Mouse (Mus musculus) urinary bladder, adult 2 months (tissue): ENCODE measurements at regions not wholly inside any gene's neighbourhood (a gene's known extent, or its start where the extent isn't known, plus 50 kb on each side); places are given as distances from the start of the nearest gene placed in this dataset.

ENCODE experiments used
- DNase-seq: peaks from one replicate; pipeline ENCODE4 v3.0.0; 2022; ENCODE audit warnings: low spot score

DNA sequence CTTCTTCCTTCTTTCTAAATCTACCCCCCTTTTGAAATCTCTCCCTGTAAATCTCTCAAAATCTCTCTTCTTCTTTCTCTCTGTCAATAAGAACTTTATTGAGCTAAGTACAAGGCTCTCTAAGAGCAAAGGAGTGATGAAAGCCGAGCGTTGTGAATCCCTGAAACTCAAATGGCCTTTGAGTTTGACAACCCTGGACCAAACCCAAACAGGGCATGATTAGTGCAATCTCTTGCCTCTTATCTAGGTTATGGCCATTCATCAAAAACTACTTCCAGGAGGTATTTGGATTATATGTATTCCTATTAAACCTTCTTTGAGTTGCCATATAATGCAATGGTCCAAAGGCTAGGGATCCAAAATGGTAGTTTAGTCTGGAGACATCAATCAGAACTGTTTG lies 304.0 kb downstream of the Inhba start:
- no peak for DNase-seq

DNA sequence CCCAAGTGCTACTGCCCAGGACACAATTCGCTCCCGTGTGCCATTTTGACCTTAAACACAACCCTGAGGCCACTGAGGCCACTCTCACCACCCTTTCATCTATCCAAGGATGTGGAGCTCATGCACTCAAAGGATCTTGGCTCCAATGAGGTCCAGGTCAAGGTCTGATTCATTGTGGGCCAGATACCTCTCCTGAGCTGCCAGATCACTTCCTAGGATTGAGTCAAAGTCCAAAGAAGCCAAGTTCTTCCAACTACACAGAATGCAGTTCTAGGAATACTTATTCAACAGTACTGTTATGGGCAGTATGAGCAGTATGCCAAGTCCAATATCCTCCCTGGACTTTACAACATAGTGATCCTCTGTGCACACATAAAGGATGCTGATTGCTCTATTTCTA lies 304.9 kb downstream of the Inhba start:
- no peak for DNase-seq

DNA sequence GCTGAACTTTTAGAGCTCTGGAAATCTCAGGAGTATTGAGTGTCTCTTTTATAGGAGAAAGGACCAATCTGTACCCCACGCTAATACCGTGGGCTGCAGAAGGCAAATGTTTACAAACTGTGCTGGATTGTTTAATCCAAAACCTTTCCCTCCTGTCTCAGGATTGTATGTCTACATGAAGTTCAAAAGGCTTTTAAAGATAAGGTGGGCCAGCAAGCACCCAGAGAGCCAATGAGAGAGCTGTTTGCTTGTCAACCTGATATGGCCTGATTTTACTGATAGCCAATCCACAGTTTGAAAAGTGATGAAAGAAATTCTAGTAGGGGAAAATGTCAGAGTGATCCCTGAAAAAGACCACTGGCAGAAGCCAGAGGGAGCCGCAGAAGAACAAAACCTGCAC lies 305.8 kb downstream of the Inhba start:
- no peak for DNase-seq

DNA sequence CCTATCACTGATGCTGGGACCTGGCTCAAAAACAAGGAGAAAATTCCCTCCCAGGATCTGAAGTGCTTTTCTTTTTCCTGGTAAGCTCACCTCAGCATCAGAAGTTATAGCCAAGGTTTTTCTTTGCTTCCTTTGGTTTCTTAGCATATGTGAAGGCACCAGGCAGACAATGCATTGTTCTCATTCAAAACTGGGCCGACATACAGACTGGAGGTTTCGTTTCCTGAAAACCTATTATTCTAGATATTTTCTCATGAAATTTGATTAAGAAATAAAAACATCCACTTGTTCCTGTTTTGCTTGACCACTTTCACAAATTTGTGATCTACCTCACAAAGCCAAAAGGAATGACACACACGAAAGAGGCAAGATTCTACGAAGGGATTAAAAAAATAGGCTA lies 308.7 kb downstream of the Inhba start:
- DNase-seq: no peak

DNA sequence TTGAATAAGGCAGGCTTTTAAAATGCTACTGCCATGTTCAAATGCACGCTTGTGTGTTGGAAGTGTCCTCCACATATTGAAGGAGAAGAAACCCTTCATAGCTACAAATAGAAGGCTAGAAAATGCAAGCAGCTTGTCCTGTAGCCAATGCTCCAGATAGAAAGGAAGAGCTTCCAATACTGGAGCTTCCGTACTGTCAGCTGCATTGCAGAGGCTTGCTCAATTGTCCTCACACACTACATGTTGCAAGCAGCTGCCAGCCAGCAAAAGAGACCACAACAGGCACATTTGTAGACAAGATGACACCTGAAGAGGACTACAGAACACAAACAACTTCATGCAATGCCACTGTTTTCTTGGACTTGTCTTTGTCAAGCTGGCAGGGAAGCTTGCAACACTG lies 314.0 kb downstream of the Inhba start:
- DNase-seq: no peak

DNA sequence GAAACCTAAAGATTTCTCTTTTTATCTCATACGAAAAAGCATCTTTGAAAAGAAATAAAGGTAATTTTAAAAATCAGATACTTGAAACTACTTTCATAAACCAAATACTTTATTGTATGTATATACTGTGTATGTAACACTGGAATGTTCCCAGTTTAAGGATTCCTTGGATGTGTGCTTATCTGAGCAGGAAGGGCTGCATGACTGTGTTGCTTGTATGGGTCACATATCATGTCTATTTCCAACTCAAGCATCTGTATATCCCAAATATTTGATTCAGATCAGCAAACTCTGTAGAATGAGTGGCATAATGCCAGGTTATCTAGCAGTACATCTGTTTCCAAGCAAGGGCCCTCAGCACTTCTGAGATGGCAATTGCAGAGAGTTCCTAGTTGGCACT lies 330.1 kb downstream of the Inhba start:
- no peak for DNase-seq

GRCm38 (mm10) chr13:16342171-16342570 lies 330.5 kb downstream of the Inhba start:
- no peak for DNase-seq

- DNase-seq: no peak
These were observed 331.8 kb downstream of the Inhba start for GRCm38 (mm10) chr13:16343280-16343945.

DNA sequence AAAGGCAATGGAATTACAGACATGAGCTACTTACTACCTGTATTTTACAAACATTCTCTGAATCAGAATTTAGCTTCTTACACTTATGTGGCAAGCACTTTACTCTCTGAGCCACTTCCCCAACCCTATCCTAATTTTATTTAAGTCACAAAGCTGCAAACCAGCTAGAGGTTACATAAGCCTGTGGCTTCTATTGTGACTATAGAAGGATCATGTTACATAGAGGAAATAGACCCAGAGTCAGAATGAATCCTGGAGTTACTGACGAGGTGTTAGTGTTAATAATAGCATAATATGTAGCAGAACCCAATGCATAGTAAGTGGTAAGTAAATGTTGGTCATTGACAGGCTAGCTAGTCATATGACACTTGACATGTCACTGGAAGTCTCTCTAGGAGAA lies 337.7 kb downstream of the Inhba start:
- DNase-seq: no peak

GRCm38 (mm10) chr13:16350061-16350460 lies 338.4 kb downstream of the Inhba start:
- DNase-seq: no peak

DNA sequence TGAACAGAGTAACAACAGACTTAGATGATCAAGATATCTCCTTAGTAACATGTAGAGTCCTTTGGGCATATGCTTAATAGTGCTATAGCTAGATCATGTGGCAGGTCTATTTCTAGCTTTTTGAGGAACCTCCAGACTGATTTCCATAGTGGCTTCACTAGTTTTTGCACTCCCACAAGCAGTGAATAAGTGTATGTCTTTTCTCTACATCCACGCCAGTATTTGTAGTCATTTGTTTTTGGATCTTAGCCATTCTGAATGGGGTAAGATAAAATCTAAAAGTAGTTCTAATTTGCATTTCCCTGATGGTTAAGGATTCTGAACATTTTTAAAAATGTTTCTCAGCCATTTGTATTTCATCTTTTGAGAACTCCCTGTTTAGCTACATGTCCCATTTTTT lies 343.7 kb downstream of the Inhba start:
- DNase-seq: no peak

- DNase-seq: no peak
These were observed 367.8 kb downstream of the Inhba start for GRCm38 (mm10) chr13:16379492-16379891.

DNA sequence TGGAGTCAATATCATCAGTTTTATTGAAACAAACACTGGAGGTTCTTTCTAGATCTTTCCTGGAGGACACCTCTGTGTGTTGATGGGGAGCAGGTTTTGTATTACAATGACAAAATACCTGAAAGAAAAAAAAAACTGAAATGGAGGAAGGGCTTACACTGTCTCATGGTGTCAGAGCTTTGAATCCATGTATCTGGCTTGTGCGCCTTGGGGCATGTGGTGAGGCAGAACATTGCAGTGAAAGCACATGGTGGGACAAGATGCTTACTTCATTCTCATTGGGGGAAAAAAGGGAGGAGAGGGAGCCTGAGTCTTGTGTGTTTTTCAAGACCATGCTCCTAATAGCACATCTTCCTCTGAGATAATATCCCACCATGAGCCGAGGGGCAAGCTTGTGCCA lies 368.3 kb downstream of the Inhba start:
- DNase-seq: no peak

DNA sequence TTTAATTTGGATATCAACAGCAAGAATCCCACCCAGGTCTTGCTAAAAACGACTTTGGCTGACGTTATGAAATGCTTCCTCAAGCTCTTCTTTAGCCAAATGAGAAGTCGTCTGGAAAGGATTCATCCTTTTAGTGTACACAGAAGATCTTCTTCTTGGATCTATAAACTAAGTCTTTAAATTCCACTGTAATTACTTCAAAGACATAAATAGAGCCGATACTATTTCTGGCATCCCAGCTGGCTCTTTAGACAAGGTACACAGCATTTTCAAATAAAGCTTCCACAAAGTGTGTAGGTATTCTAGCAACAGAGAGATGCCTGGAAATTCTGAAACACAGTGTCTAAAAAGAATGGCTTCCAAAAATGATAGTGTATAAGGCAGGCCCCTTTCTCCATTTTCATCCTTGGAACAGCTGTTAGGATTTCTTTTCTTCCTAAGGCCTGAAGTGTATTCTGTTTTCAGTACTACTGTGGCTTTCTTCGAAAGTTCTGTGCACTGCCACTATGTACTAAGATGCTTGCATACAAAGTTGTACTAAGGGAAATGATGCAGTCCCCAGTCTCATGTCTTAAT lies 371.4 kb downstream of the Inhba start:
- DNase-seq: no peak

DNA sequence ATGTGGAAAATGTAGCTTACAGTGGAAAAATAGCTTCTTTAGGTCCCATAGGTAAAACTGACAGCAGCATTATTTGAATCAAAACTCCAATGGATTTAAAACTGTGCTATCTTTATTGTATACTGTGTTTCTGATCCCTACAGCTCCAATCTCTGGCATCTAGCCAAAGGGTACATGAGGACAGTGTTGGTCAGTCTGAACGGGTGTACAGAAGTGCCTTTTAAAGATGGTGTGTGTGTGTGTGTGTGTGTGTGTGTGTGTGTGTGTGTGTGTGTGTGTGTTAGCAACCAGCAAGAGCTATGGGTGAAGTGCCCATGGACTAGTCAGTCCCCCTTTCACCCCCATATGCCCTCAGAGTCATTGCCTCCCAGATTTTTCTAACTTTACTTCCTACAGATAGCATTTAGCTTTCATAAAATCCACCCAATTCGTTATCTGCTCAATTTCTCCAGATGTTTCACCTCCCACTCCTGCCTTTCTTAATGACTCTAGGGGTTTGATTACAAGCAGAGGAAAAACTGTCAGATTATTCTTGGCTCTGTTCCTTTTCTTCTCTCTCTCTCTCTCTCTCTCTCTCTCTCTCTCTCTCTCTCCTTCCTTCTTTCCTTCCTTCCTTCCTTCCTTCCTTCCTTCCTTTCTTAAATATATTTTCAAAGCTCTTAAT lies 404.8 kb downstream of the Inhba start:
- DNase-seq: no peak

DNA sequence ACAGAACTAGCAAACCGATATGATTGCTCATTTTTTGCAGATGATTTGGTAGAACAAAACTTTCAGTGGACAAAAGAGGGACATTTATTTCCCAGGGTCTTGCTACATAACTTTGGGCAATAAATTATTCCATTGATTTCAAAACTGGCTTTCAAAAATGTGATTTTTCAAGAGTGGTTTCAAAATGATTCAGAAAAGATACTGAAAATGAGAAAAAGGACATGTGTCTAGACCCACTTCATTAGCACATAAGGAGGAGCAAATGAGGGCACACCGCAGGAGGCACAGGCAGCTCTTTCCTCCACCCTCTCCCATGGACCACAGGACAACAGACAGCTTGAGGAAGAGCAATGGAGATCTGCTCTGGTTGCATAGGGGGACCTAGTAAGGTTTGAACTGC lies 412.5 kb downstream of the Inhba start:
- DNase-seq: no peak

GRCm38 (mm10) chr13:16435436-16435835 lies 423.8 kb downstream of the Inhba start:
- no peak for DNase-seq

DNA sequence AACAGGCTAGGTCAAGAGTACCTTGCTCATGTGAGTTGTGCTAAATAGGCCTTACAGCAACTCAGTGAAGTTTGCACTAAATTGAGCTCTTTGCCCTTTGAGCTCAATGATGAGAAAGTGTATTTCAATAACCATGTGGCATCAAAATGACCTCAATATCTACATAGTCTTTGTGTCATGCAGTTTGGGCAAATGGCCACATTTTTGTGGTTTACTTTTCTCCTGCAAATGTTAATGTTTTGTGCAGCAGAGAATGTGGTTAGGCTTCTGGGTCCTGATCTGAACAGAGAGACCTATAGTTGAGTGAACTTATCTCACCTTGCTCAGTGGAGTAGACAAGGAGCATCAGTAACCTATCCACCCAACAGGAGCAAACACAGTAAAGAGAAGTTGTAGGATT lies 441.6 kb downstream of the Inhba start:
- no peak for DNase-seq

- DNase-seq: no peak
These were observed 448.1 kb downstream of the Inhba start for GRCm38 (mm10) chr13:16459743-16460142.

DNA sequence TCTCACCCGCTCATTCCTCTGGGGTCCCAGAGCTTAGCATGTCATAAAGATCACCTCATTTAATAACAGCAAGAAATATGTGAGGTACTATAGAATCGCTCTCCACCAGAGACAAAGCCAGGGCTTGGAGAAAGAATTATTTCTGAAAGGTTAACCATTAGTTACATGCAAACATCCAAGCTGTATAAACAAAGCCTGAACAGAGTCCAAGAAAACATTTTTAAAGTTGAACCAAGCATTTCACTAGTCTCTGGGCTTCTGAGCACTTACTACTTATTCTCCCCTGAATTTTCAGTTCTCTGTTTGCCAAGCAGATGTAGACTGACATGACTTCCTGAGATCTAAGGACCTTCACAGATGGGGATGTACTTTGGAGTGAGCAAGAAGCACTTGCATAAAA lies 450.0 kb downstream of the Inhba start:
- no peak for DNase-seq

DNA sequence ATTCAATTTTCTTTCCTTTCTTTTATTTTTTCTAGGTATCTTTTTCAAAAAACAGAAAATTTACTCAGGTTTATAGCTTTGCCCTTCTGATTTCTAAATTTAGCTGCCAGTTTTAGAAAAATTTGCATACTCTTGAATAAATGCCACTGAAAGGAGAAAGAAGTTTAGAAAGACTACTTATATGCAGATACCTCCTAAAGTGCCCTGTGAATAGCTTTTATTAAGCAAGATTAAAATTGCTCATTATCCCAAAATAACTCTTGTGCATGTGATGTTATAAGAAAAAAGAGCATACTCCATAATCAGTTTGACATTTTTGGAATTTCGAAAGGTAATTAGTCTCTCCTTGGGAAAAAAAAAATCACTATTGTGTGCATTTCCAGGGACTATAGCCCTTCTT lies 453.2 kb downstream of the Inhba start:
- no peak for DNase-seq

DNA sequence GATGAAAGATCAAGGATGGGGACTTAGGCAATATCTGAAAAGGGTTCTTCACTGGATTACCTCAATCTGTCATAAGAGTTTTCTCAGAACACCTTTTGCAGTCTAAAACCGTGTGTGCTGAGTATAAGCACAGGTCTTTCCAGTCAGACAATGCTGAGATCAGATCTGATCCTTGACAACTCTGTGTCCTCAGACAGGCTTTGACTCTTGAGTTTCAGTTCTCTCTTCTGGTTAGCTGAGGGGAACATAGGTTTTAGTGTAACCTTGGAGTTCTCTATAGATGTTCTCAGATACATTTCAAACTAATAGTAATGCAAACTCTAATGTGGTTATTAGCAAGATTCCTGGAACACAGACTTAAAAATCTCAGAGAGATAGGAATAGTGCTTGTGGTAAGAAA lies 453.7 kb downstream of the Inhba start:
- DNase-seq: no peak

DNA sequence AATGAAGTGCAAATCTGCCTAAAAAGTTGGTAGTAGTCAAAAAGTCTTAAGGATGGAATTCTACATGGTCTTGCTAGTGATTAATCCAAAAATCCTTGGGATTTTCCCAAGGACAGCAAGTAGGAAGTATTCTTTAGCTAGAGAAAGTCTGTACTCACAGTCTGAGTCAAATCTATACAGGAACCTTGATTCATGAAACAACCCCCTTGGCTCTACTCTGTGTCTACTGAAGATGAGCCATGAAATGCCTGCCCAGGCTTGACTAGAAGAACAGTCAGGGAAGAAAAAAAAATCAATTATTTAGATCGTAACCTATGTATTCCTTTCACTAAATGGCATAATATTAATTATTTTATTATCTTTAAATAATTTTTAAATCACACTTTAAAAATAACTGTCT lies 454.2 kb downstream of the Inhba start:
- DNase-seq: no peak

- DNase-seq: no peak
These were observed 464.9 kb downstream of the Inhba start for GRCm38 (mm10) chr13:16476515-16476914.
